ENCODE assay signal across 24 mouse cellular contexts in genomic region chr7:96760208-96760607, GRCm38 (mm10).
"Had no signal": no experiment of that assay in that cellular context is flagged by ENCODE, and none has a peak within 500 bp of the region (broad histone marks: within the 10 kb centered on the region; RNA-seq: fewer than 3 reads in every experiment).

No protein-coding gene starts in this region.

- H3K36me3 ChIP-seq: limb, embryonic 15.5 days; lung, embryonic 15.5 days; midbrain, embryonic 13.5 days had no signal

- H3K27me3 ChIP-seq: kidney, embryonic 15.5 days; limb, embryonic 12.5 days; limb, embryonic 15.5 days; lung, embryonic 15.5 days; megakaryocyte, embryonic 14.5 days; midbrain, embryonic 13.5 days; neural tube, embryonic 13.5 days had no signal

- H3K27ac ChIP-seq: kidney, embryonic 15.5 days; left cerebral cortex, adult 2 months; limb, embryonic 12.5 days; limb, embryonic 15.5 days; liver, embryonic 14.5 days; lung, embryonic 15.5 days; midbrain, embryonic 10.5 days; neural tube, embryonic 13.5 days had no signal

- ATAC-seq: liver, postnatal 0 days; midbrain, embryonic 13.5 days; midbrain, embryonic 16.5 days had no signal

- H3K4me1 ChIP-seq: megakaryocyte, embryonic 14.5 days had no signal

- H3K4me3 ChIP-seq: kidney, embryonic 15.5 days; left cerebral cortex, adult 2 months; limb, embryonic 12.5 days; limb, embryonic 15.5 days; lung, embryonic 15.5 days; megakaryocyte, embryonic 14.5 days; midbrain, embryonic 10.5 days; midbrain, embryonic 13.5 days; myocyte; neural tube, embryonic 13.5 days had no signal

- H3K9ac ChIP-seq: kidney, embryonic 15.5 days; limb, embryonic 12.5 days; limb, embryonic 15.5 days; liver, embryonic 14.5 days; liver, postnatal 0 days; lung, embryonic 15.5 days; midbrain, embryonic 13.5 days; neural tube, embryonic 13.5 days had no signal

- DNase-seq: kidney, postnatal 10 days; kidney, postnatal 36 days; layer of hippocampus, postnatal 36 days; left cerebral cortex, postnatal 4 days; liver, postnatal 0 days; lung, postnatal 10 days; lung, postnatal 36 days; retina, postnatal 1 day; right cerebral cortex, postnatal 25 days; spleen, adult 18-20 months; thymus, postnatal 25 days had no signal

- H3K9me3 ChIP-seq: kidney, embryonic 15.5 days; limb, embryonic 15.5 days; lung, embryonic 15.5 days; megakaryocyte, embryonic 14.5 days; midbrain, embryonic 10.5 days; midbrain, embryonic 13.5 days; neural tube, embryonic 13.5 days had no signal

- H3K4me2 ChIP-seq: kidney, embryonic 15.5 days; limb, embryonic 12.5 days; limb, embryonic 15.5 days; liver, embryonic 11.5 days; lung, embryonic 15.5 days; midbrain, embryonic 13.5 days; neural tube, embryonic 13.5 days had no signal
